Mouse (Mus musculus) liver, embryonic 14.5 days (tissue): ENCODE results near the gene Dhrs4.

Source experiments
- CTCF ChIP-seq: IDR thresholded peaks from 2 replicates; pipeline ENCODE4 v1.5.1; 2016; ENCODE audit warnings: antibody characterized with exemption, low read depth, control low read depth
- EP300 ChIP-seq: IDR thresholded peaks from 2 replicates; pipeline ENCODE4 v1.6.1; 2016; ENCODE audit warnings: antibody characterized with exemption, low read depth

- TF ChIP-seq CTCF (no peak), EP300 (no peak)
Measured at GRCm38 (mm10) chr14:55520451-55521361, 42.1 kb downstream of the Dhrs4 start.
